Mouse (Mus musculus) stomach, adult 2 months (tissue): ENCODE results near the gene AU018091. TPM values are rescaled to one million over a fixed set of nuclear protein-coding genes. Genes with fewer than 3 reads are reported as not detected.

ENCODE experiments used
- polyA plus RNA-seq: library from polyadenylated mRNA; depleted of rRNA; stranded (reverse); fragments of >200 nt; gene quantifications from 2 replicates; pipeline ENCODE4 v1.2.3, GENCODE M21; 2012; rRNA removed

AU018091 gene
- 0.02 TPM in 1 of 2 replicates, not detected in the other for polyA plus RNA-seq

GRCm38 (mm10) chr7:3168925-3169324 lies at the start of gene AU018091:
Gene AU018091, minus strand, starts transcription at chr7:3169203.

Other genes with a start within 250 kb of the AU018091 start
- gene Nlrp12, start 80.5 kb upstream of the AU018091 start, polyA plus RNA-seq = 0.02 TPM in 2 replicates
- gene Myadm, start 119.9 kb upstream of the AU018091 start, polyA plus RNA-seq = 171 and 218 TPM in 2 replicates
- gene Prkcg, start 120.0 kb upstream of the AU018091 start, polyA plus RNA-seq = 1.0 and 1.2 TPM in 2 replicates
- gene Cacng7, start 163.8 kb upstream of the AU018091 start, polyA plus RNA-seq = 7.7 and 10.2 TPM in 2 replicates
- 0.11 and 0.17 TPM in 2 replicates for gene Cacng8, start 221.5 kb upstream of the AU018091 start, polyA plus RNA-seq